Mouse (Mus musculus) liver, postnatal 0 days (tissue): ENCODE results near the gene Snx27. TPM values are rescaled to one million over a fixed set of nuclear protein-coding genes. Genes with fewer than 3 reads are reported as not detected.
A peak's percentile ranks its signal among the peaks of the same experiment; 100 is the strongest.

Experiments
- ATAC-seq: fragments of 200-750 bp; cut with Nextera tagmentation; 2 replicates; pipeline ENCODE4 v1.8.0; 2017; ENCODE audit warnings: mild to moderate bottlenecking, moderate library complexity
- DNase-seq: peaks from one replicate; pipeline ENCODE4 v3.0.0-alpha.2; 2016
- H3K27ac ChIP-seq: fragments of 300-500 bp; sonication (generic); 2 replicates; pipeline ENCODE4 v1.5.1; 2014; ENCODE audit warnings: antibody characterized with exemption, moderate library complexity, mild to moderate bottlenecking, low read depth
- H3K27me3 ChIP-seq: fragments of 300-500 bp; sonication (generic); 2 replicates; pipeline ENCODE4 v1.6.1; 2014; ENCODE audit warnings: low read length, control low read depth, mixed read lengths; ENCODE audit not compliant: insufficient read depth
- H3K36me3 ChIP-seq: fragments of 300-500 bp; sonication (generic); replicated peaks from 2 replicates; pipeline ENCODE4 v1.6.1; 2014; ENCODE audit warnings: mild to moderate bottlenecking, control low read depth, low read length, moderate library complexity, mixed read lengths; ENCODE audit not compliant: insufficient read depth
- H3K4me1 ChIP-seq: fragments of 300-500 bp; sonication (generic); 2 replicates; pipeline ENCODE4 v1.6.1; 2014; ENCODE audit warnings: antibody characterized with exemption, mild to moderate bottlenecking, control low read depth; ENCODE audit not compliant: insufficient read depth
- H3K4me2 ChIP-seq: fragments of 300-500 bp; sonication (generic); 2 replicates; pipeline ENCODE4 v1.6.1; 2014; ENCODE audit warnings: low read depth, mild to moderate bottlenecking, low read length, moderate library complexity, mixed read lengths
- H3K4me3 ChIP-seq: fragments of 300-500 bp; sonication (generic); 2 replicates; pipeline ENCODE4 v1.5.1; 2014; ENCODE audit warnings: low read depth, low read length
- H3K9ac ChIP-seq: fragments of 300-500 bp; sonication (generic); replicated peaks from 2 replicates; pipeline ENCODE4 v1.6.1; 2014; ENCODE audit warnings: mild to moderate bottlenecking, moderate library complexity
- H3K9me3 ChIP-seq: fragments of 300-500 bp; sonication (generic); 2 replicates; pipeline ENCODE4 v1.6.1; 2016; ENCODE audit warnings: mild to moderate bottlenecking, control low read depth, low read length, mixed read lengths
- CTCF ChIP-seq: sonication (generic); IDR thresholded peaks from 2 replicates; pipeline ENCODE4 v1.5.1; 2016; ENCODE audit warnings: antibody characterized with exemption, low read depth
- EP300 ChIP-seq: IDR thresholded peaks from 2 replicates; pipeline ENCODE4 v1.6.1; 2016; ENCODE audit warnings: antibody characterized with exemption, low read depth, mild to moderate bottlenecking
- WGBS: fragments of 180-500 bp; shearing (Covaris S2); extraction: QIAGEN DNeasy Blood & Tissue Kit; methylation state at CpG from one replicate; pipeline ENCODE4 v1.1.7; 2014; ENCODE audit not compliant: insufficient replicate concordance; 5-methylcytosine and 5-hydroxymethylcytosine counted together
- polyA plus RNA-seq: library from polyadenylated mRNA; unstranded; fragments of >200 nt; fragmentation: Nextera tagmentation; extraction: Ambion mirVana; gene quantifications from 2 replicates; pipeline ENCODE4 v1.2.1, GENCODE M21; 2015

Gene Snx27
- polyA plus RNA-seq, 1 experiment from 2014 or later, result 9.9 TPM

- H3K4me3 ChIP-seq, result no peak within 1 kb of the TSS
- no peak within 1 kb of the TSS for H3K9ac ChIP-seq
- no peak for TF ChIP-seq CTCF
- no peak for TF ChIP-seq EP300
- H3K4me2 ChIP-seq, result no peak within 1 kb of the TSS
- DNase-seq, result no peak
- ATAC-seq, result peak; percentile 67
- 3% methylated on average over 13 of the region's 14 CpGs for WGBS
- no peaks in the 10 kb centered on the region for H3K9me3 ChIP-seq
- no peaks in the 10 kb centered on the region for H3K4me1 ChIP-seq
- H3K36me3 ChIP-seq, result no peaks in the 10 kb centered on the region
- no peak within 1 kb of the TSS for H3K27ac ChIP-seq
- H3K27me3 ChIP-seq, result peaks cover 24% of the 10 kb centered on the region
These were observed 104.5 kb downstream of the Snx27 start, which contains the start of gene Celf3 for GRCm38 (mm10) chr3:94477981-94478422. Gene Celf3 (plus strand): TSS chr3:94478295.

DNA sequence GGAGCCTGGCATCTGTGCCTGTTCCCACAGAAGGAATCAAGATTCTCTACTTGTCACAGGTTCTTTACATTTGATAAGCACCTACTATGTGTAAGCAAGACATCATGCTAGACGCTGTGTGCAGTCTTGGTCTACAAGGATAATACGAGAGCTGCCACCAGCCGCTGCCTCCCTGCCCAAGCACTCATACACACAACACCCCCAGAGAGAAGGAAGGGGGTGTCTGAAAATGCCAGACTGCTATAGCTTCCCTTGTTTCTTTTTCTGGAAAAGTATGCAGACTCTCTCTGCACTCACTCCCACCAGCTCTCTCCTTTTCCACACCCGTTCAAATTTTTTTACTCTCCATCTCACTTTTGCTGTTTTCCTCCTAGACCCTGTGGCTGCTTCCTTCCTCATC lies 105.1 kb downstream of the Snx27 start:
- no peak overlapping the region for H3K9ac ChIP-seq
- no peak overlapping the region for H3K4me3 ChIP-seq
- DNase-seq (no peak), ATAC-seq (no peak)
- no peak overlapping the region for H3K27ac ChIP-seq
- TF ChIP-seq EP300 (no peak), CTCF (no peak)
- no peak overlapping the region for H3K4me2 ChIP-seq
- peaks cover 24% of the 10 kb centered on the region for H3K27me3 ChIP-seq
- no peaks in the 10 kb centered on the region for H3K36me3 ChIP-seq
- 65% methylated on average over 4 of the region's 4 CpGs for WGBS
- no peaks in the 10 kb centered on the region for H3K9me3 ChIP-seq
- H3K4me1 ChIP-seq, result no peaks in the 10 kb centered on the region

- Histone ChIP-seq H3K9ac (no peak overlapping the region), H3K4me1 (no peaks in the 10 kb centered on the region), H3K36me3 (no peaks in the 10 kb centered on the region), H3K4me3 (no peak overlapping the region), H3K27ac (no peak overlapping the region), H3K4me2 (no peak overlapping the region), H3K27me3 (peaks cover 24% of the 10 kb centered on the region), H3K9me3 (no peaks in the 10 kb centered on the region)
- 49% methylated on average over 8 of the region's 8 CpGs for WGBS
- ATAC-seq, result no peak
- no peak for TF ChIP-seq CTCF
- DNase-seq, result no peak
These were observed 106.0 kb downstream of the Snx27 start for GRCm38 (mm10) chr3:94476301-94477035.

- Histone ChIP-seq H3K4me1 (no peaks in the 10 kb centered on the region), H3K9ac (no peak overlapping the region), H3K27me3 (peaks cover 3% of the 10 kb centered on the region; the same call in 1 of the 2 replicates), H3K4me3 (no peak overlapping the region), H3K36me3 (no peaks in the 10 kb centered on the region), H3K27ac (no peak overlapping the region), H3K9me3 (no peaks in the 10 kb centered on the region), H3K4me2 (no peak overlapping the region)
- ATAC-seq (no peak), DNase-seq (no peak)
- TF ChIP-seq EP300 (no peak), CTCF (no peak)
- 47% methylated on average over 5 of the region's 5 CpGs for WGBS
These were observed 108.8 kb downstream of the Snx27 start for GRCm38 (mm10) chr3:94473567-94474232.

DNA sequence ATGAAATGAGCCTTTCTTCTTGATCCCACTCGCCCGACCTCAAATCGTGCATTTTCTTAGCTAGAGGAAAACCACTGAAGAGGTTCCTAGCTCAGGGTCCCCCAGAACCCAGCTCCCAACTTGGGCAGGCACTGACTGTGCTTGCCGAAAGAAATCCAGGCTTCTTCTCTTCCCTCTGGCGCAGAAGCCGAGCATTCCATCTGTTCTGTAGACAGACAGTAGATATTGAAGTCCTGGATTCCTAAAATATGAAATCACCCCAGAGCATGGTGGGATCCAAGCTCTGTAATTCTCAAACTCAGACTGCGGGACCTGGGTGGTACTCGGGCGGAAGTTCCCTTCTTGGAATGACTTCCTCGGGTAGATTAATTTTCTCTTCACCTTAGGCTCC lies 109.4 kb downstream of the Snx27 start:
- Histone ChIP-seq H3K27ac (no peak overlapping the region), H3K4me2 (no peak overlapping the region), H3K36me3 (no peaks in the 10 kb centered on the region), H3K4me1 (no peaks in the 10 kb centered on the region), H3K9me3 (no peaks in the 10 kb centered on the region), H3K27me3 (no peaks in the 10 kb centered on the region), H3K4me3 (no peak overlapping the region), H3K9ac (no peak overlapping the region)
- TF ChIP-seq CTCF (no peak), EP300 (no peak)
- no peak for DNase-seq
- WGBS, result 63% methylated on average over 10 of the region's 10 CpGs
- no peak for ATAC-seq

DNA sequence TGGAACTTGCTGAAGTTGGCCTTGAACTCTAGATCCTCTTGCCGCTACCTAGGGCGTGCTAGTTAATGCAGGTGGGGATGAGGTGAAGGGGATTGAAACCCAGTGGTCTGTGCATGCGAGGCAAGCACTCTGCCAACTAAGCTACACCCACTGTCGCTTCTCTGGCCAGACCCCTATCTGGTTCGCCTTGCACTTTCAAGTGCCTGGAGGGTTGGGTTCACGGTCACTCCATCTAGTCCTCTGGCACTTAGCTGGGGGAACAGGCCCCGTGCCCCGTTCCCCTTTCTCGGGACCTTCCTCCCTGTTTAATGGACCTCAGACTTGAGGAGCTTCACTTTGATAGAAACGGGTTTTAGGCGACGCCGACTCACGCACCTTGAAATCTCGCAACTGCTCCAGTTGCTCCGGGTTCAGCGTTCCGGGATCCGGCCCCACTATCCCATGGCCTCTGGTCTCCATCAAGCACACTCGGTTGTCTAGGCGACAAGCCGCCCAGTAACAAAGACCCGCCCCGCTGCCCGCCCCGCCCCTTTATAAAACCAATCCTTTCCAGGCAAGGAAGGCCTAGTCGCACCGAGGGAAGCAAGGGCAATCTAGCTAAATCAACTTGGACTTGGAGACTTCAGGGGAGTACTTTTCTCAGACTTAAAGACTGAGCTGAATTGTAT lies 109.9 kb downstream of the Snx27 start:
- no peak for ATAC-seq
- Histone ChIP-seq H3K4me3 (no peak overlapping the region), H3K27ac (no peak overlapping the region)

More for the DNA sequence above, 109.9 kb downstream of the Snx27 start:
- H3K9me3 ChIP-seq, result no peaks in the 10 kb centered on the region
- peak; percentile 44 for DNase-seq
- WGBS, result 14% methylated on average over 28 of the region's 28 CpGs
- TF ChIP-seq CTCF (no peak), EP300 (no peak)
- H3K9ac ChIP-seq, result no peak overlapping the region
- no peaks in the 10 kb centered on the region for H3K4me1 ChIP-seq
- H3K27me3 ChIP-seq, result no peaks in the 10 kb centered on the region
- no peak overlapping the region for H3K4me2 ChIP-seq
- H3K36me3 ChIP-seq, result no peaks in the 10 kb centered on the region
